In the genomic region with DNA sequence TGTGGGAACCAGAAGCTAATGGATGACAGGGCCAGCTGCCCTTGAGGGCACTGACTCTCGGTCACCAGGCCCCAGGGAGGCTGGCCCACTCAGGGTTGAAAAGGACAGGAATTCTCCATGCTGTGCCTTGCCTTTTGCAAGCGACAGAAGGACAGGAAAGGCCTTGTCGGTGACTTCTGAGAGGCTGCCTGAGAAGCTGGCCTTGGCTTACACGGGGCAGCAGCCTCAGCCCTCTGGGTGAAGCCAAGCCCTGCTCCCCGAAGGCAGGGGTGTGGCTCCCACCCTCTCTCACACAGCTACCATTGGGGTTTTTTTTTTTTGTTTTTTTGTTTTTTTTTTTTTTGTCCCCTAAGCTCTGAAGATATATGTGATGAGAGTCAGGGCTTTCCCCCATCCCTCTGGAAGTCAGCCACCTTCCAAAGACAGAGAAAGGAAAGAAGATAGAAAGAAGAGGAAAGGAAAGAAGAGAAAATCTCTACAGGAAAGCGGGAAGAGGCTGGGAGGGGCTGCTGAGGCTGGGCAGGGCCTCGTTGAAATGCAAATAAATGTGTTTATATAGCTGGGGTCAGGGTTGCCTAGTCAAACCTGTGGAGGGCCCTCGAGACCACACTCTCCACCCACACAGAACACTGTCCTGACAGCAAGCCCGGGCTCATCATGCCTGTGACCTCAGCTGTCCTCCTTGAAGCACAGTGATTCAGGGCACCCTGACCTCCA, we compare ENCODE assay signal across 8 mouse cellular contexts. TPM values are rescaled to one million over a fixed set of nuclear protein-coding genes. Genes with fewer than 3 reads are reported as not detected.
DNase-seq lines count a peak whose midpoint lies in the region; ATAC-seq and TF ChIP-seq lines count a peak whose summit lies in the region.

No protein-coding gene starts in this region.

- TF ChIP-seq POLR2A in ES-Bruce4 (IDR thresholded peaks at IDR 0.05; ENCODE audit: insufficient read depth, low read length): no peak

- no peak for ATAC-seq in heart, embryonic 16.5 days (replicated peaks; ENCODE audit: extremely low read depth, insufficient read depth, low FRiP score)
- no peak for ATAC-seq in forebrain, embryonic 12.5 days (ENCODE audit: low FRiP score)
- no peak for ATAC-seq in midbrain, embryonic 16.5 days

- peak overlapping the region; percentile 26; the same call in 1 of the 2 replicates for H3K27ac ChIP-seq in heart, embryonic 16.5 days (ENCODE audit: low read length)
- peak overlapping the region; percentile 56 for H3K27ac ChIP-seq in ES-Bruce4 (ENCODE audit: insufficient read depth, low read length)
- peak overlapping the region; percentile 71 for H3K27ac ChIP-seq in forebrain, embryonic 12.5 days
- peak overlapping the region; percentile 51 for H3K27ac ChIP-seq in midbrain, embryonic 16.5 days (ENCODE audit: low read length)
- no peak overlapping the region for H3K27ac ChIP-seq in gastrocnemius, adult 2 months

- no peaks in the 10 kb centered on the region for H3K9me3 ChIP-seq in heart, embryonic 16.5 days (replicated peaks; ENCODE audit: control insufficient read depth, low read length)
- no peaks in the 10 kb centered on the region for H3K9me3 ChIP-seq in ES-Bruce4 (replicated peaks; ENCODE audit: control insufficient read depth, insufficient read depth, low read length, poor library complexity, severe bottlenecking)
- H3K9me3 ChIP-seq in forebrain, embryonic 12.5 days: no peaks in the 10 kb centered on the region
- no peaks in the 10 kb centered on the region for H3K9me3 ChIP-seq in midbrain, embryonic 16.5 days (replicated peaks; ENCODE audit: control insufficient read depth, low read length, poor library complexity, severe bottlenecking)

- WGBS in heart, embryonic 16.5 days: 43% methylated on average over 9 of the region's 9 CpGs
- 14% methylated on average over 9 of the region's 9 CpGs for WGBS in forebrain, embryonic 12.5 days
- 8% methylated on average over 9 of the region's 9 CpGs for WGBS in midbrain, embryonic 16.5 days

- no peak for DNase-seq in heart, adult 18-20 months
- DNase-seq in gastrocnemius, adult 8-10 months (ENCODE audit: low spot score in 2 of 2): no peak
- DNase-seq in gastrocnemius, adult 2 months: no peak
- no peak for DNase-seq in testis, postnatal 14 days (ENCODE audit: low spot score)

- TF ChIP-seq CTCF in ES-Bruce4 (IDR thresholded peaks at IDR 0.05; ENCODE audit: low read depth, low read length): no peak
- no peak for TF ChIP-seq CTCF in gastrocnemius, adult 2 months (IDR thresholded peaks at IDR 0.05)

- H3K36me3 ChIP-seq in heart, embryonic 16.5 days (ENCODE audit: control insufficient read depth, insufficient read depth): no peaks in the 10 kb centered on the region
- H3K36me3 ChIP-seq in ES-Bruce4 (ENCODE audit: control insufficient read depth, insufficient read depth, low read length, poor library complexity, severe bottlenecking): no peaks in the 10 kb centered on the region
- H3K36me3 ChIP-seq in forebrain, embryonic 12.5 days (replicated peaks): no peaks in the 10 kb centered on the region
- H3K36me3 ChIP-seq in midbrain, embryonic 16.5 days (ENCODE audit: control insufficient read depth, insufficient read depth, low read length): no peaks in the 10 kb centered on the region

- H3K4me1 ChIP-seq in heart, embryonic 16.5 days (ENCODE audit: control insufficient read depth, insufficient read depth, low read length): peaks cover 2% of the 10 kb centered on the region; the same call in 1 of the 2 replicates
- H3K4me1 ChIP-seq in ES-Bruce4 (ENCODE audit: control insufficient read depth, insufficient read depth, low read length): peaks cover 25% of the 10 kb centered on the region
- peaks cover 83% of the 10 kb centered on the region for H3K4me1 ChIP-seq in forebrain, embryonic 12.5 days
- H3K4me1 ChIP-seq in midbrain, embryonic 16.5 days (ENCODE audit: control insufficient read depth, insufficient read depth, low read length): peaks cover 69% of the 10 kb centered on the region

- peak overlapping the region; percentile 8; the same call in 1 of the 2 replicates for H3K9ac ChIP-seq in heart, embryonic 16.5 days (ENCODE audit: low read length)
- no peak overlapping the region for H3K9ac ChIP-seq in ES-Bruce4 (ENCODE audit: low read depth, poor library complexity, severe bottlenecking)
- H3K9ac ChIP-seq in forebrain, embryonic 12.5 days: peak overlapping the region; percentile 56; the same call in 1 of the 2 replicates
- peak overlapping the region; percentile 47 for H3K9ac ChIP-seq in midbrain, embryonic 16.5 days (ENCODE audit: low read depth, low read length)

- H3K4me2 ChIP-seq in heart, embryonic 16.5 days (ENCODE audit: low read depth, low read length): peak overlapping the region; percentile 3; the same call in 1 of the 2 replicates
- H3K4me2 ChIP-seq in forebrain, embryonic 12.5 days: peak overlapping the region; percentile 46
- H3K4me2 ChIP-seq in midbrain, embryonic 16.5 days (ENCODE audit: low read length): peak overlapping the region; percentile 80

- H3K27me3 ChIP-seq in heart, embryonic 16.5 days (ENCODE audit: control insufficient read depth, insufficient read depth, low read length): peaks cover 7% of the 10 kb centered on the region
- no peaks in the 10 kb centered on the region for H3K27me3 ChIP-seq in ES-Bruce4 (ENCODE audit: control insufficient read depth, insufficient read depth, low read length, poor library complexity, severe bottlenecking)
- H3K27me3 ChIP-seq in forebrain, embryonic 12.5 days: peaks cover 8% of the 10 kb centered on the region; the same call in 1 of the 2 replicates
- no peaks in the 10 kb centered on the region for H3K27me3 ChIP-seq in midbrain, embryonic 16.5 days (ENCODE audit: control insufficient read depth, insufficient read depth, low read depth, low read length)

- no peak overlapping the region for H3K4me3 ChIP-seq in heart, embryonic 16.5 days (ENCODE audit: low read length)
- no peak overlapping the region for H3K4me3 ChIP-seq in ES-Bruce4 (ENCODE audit: low read depth, low read length)
- H3K4me3 ChIP-seq in forebrain, embryonic 12.5 days (replicated peaks): peak overlapping the region; percentile 6
- peak overlapping the region; percentile 19 for H3K4me3 ChIP-seq in midbrain, embryonic 16.5 days (ENCODE audit: low read depth, low read length)
- no peak overlapping the region for H3K4me3 ChIP-seq in gastrocnemius, adult 2 months

- TF ChIP-seq EP300 in ES-Bruce4 (IDR thresholded peaks at IDR 0.05; ENCODE audit: insufficient read depth, low read depth, low read length): peak; percentile 84

- intact Hi-C loops in gastrocnemius, adult 2 months (cut with DNase I): no loop called here

RNA-seq across cellular contexts. Expression of a gene that starts 3.6 kb away (rescaled TPM):
- 28.3 and 38.6 TPM in 2 replicates for polyA plus RNA-seq in heart, embryonic 16.5 days (2015; fragmentation: Nextera tagmentation; extraction: Ambion mirVana)
- 10 to 100 TPM; 26.7 to 30.5 TPM for total RNA-seq in heart, adult 18-20 months (2021)
- polyA plus RNA-seq in ES-Bruce4 (2011; ENCODE audit: insufficient read depth, insufficient read length, low read depth, missing spikeins): 31.2 and 33.2 TPM in 2 replicates
- polyA plus RNA-seq in forebrain, embryonic 12.5 days (2016; fragmentation: Nextera tagmentation; extraction: Ambion mirVana): 106 and 137 TPM in 2 replicates
- polyA plus RNA-seq in midbrain, embryonic 16.5 days (2015; fragmentation: Nextera tagmentation; extraction: Ambion mirVana): 125 and 139 TPM in 2 replicates
- total RNA-seq in gastrocnemius, adult 8-10 months (2022): 1 to 10 TPM; 1.8 to 5.2 (median 3.3) TPM
- total RNA-seq in gastrocnemius, adult 2 months (2021): 1 to 10 TPM; 3.4 to 6.1 TPM

Comparison
In these comparisons a context has a peak if more than half of its experiments do, and no peak if none do; other contexts are left out.
1. H3K4me2 ChIP-seq: peak in every context shown above with its lines; median percentile 80 in midbrain, embryonic 16.5 days; 46 in forebrain, embryonic 12.5 days; 3 in heart, embryonic 16.5 days.
2. H3K4me3 ChIP-seq: peak in forebrain, embryonic 12.5 days (single experiment) and midbrain, embryonic 16.5 days (single experiment); none in heart, embryonic 16.5 days (single experiment), ES-Bruce4 (single experiment) and gastrocnemius, adult 2 months (single experiment).